Mouse (Mus musculus): ENCODE results near the gene Fstl1. TPM values are rescaled to one million over a fixed set of nuclear protein-coding genes. Genes with fewer than 3 reads are reported as not detected.

Fstl1 gene
- polyA plus RNA-seq, 1 experiment = 53.1 TPM

- H3K9ac ChIP-seq (ENCODE audit: low read depth, poor library complexity, severe bottlenecking) = no peak overlapping the region
- H3K9me3 ChIP-seq (replicated peaks; ENCODE audit: control insufficient read depth, insufficient read depth, low read length, poor library complexity, severe bottlenecking) = no peaks in the 10 kb centered on the region
- H3K36me3 ChIP-seq (ENCODE audit: control insufficient read depth, insufficient read depth, low read length, poor library complexity, severe bottlenecking) = no peaks in the 10 kb centered on the region
- H3K4me1 ChIP-seq (ENCODE audit: control insufficient read depth, insufficient read depth, low read length) = peaks cover 4% of the 10 kb centered on the region
- H3K27ac ChIP-seq (ENCODE audit: insufficient read depth, low read length) = no peak overlapping the region
- no peak overlapping the region for H3K4me3 ChIP-seq (ENCODE audit: low read depth, low read length)
- TF ChIP-seq CTCF (IDR thresholded peaks at IDR 0.05; ENCODE audit: low read depth, low read length) = no peak
- TF ChIP-seq EP300 (IDR thresholded peaks at IDR 0.05; ENCODE audit: insufficient read depth, low read depth, low read length) = no peak
- no peaks in the 10 kb centered on the region for H3K27me3 ChIP-seq (ENCODE audit: control insufficient read depth, insufficient read depth, low read length, poor library complexity, severe bottlenecking)
Measured at GRCm38 (mm10) chr16:37808866-37809622, 32.4 kb downstream of the Fstl1 start.

- Histone ChIP-seq H3K4me3 (ENCODE audit: low read depth, low read length) (no peak overlapping the region), H3K4me1 (ENCODE audit: control insufficient read depth, insufficient read depth, low read length) (peaks cover 4% of the 10 kb centered on the region), H3K9ac (ENCODE audit: low read depth, poor library complexity, severe bottlenecking) (no peak overlapping the region), H3K9me3 (replicated peaks; ENCODE audit: control insufficient read depth, insufficient read depth, low read length, poor library complexity, severe bottlenecking) (no peaks in the 10 kb centered on the region), H3K27ac (ENCODE audit: insufficient read depth, low read length) (no peak overlapping the region), H3K36me3 (ENCODE audit: control insufficient read depth, insufficient read depth, low read length, poor library complexity, severe bottlenecking) (no peaks in the 10 kb centered on the region), H3K27me3 (ENCODE audit: control insufficient read depth, insufficient read depth, low read length, poor library complexity, severe bottlenecking) (no peaks in the 10 kb centered on the region)
- TF ChIP-seq CTCF (IDR thresholded peaks at IDR 0.05; ENCODE audit: low read depth, low read length) = no peak
- no peak for TF ChIP-seq EP300 (IDR thresholded peaks at IDR 0.05; ENCODE audit: insufficient read depth, low read depth, low read length)
- TF ChIP-seq POLR2A (IDR thresholded peaks at IDR 0.05; ENCODE audit: insufficient read depth, low read length) = no peak
Measured at GRCm38 (mm10) chr16:37809623-37809992, 32.9 kb downstream of the Fstl1 start.

- no peaks in the 10 kb centered on the region for H3K9me3 ChIP-seq (replicated peaks; ENCODE audit: control insufficient read depth, insufficient read depth, low read length, poor library complexity, severe bottlenecking)
- TF ChIP-seq EP300 (IDR thresholded peaks at IDR 0.05; ENCODE audit: insufficient read depth, low read depth, low read length) (no peak), CTCF (IDR thresholded peaks at IDR 0.05; ENCODE audit: low read depth, low read length) (no peak), POLR2A (IDR thresholded peaks at IDR 0.05; ENCODE audit: insufficient read depth, low read length) (no peak)
- H3K27ac ChIP-seq (ENCODE audit: insufficient read depth, low read length) = no peak overlapping the region
- H3K36me3 ChIP-seq (ENCODE audit: control insufficient read depth, insufficient read depth, low read length, poor library complexity, severe bottlenecking) = no peaks in the 10 kb centered on the region
- no peak overlapping the region for H3K9ac ChIP-seq (ENCODE audit: low read depth, poor library complexity, severe bottlenecking)
- no peak overlapping the region for H3K4me3 ChIP-seq (ENCODE audit: low read depth, low read length)
- no peaks in the 10 kb centered on the region for H3K27me3 ChIP-seq (ENCODE audit: control insufficient read depth, insufficient read depth, low read length, poor library complexity, severe bottlenecking)
- H3K4me1 ChIP-seq (ENCODE audit: control insufficient read depth, insufficient read depth, low read length) = peaks cover 4% of the 10 kb centered on the region
Measured at GRCm38 (mm10) chr16:37811874-37812273, 35.2 kb downstream of the Fstl1 start.

- no peaks in the 10 kb centered on the region; the same call in 1 of the 2 replicates for H3K36me3 ChIP-seq (ENCODE audit: control insufficient read depth, insufficient read depth, low read length, poor library complexity, severe bottlenecking)
- H3K27me3 ChIP-seq (ENCODE audit: control insufficient read depth, insufficient read depth, low read length, poor library complexity, severe bottlenecking) = no peaks in the 10 kb centered on the region
Measured at GRCm38 (mm10) chr16:37812474-37812886, 35.8 kb downstream of the Fstl1 start.

GRCm38 (mm10) chr16:37813691-37814382 lies 37.2 kb downstream of the Fstl1 start:
- Histone ChIP-seq H3K27ac (ENCODE audit: insufficient read depth, low read length) (no peak overlapping the region), H3K27me3 (ENCODE audit: control insufficient read depth, insufficient read depth, low read length, poor library complexity, severe bottlenecking) (no peaks in the 10 kb centered on the region), H3K4me1 (ENCODE audit: control insufficient read depth, insufficient read depth, low read length) (peaks cover 4% of the 10 kb centered on the region), H3K9ac (ENCODE audit: low read depth, poor library complexity, severe bottlenecking) (no peak overlapping the region), H3K36me3 (ENCODE audit: control insufficient read depth, insufficient read depth, low read length, poor library complexity, severe bottlenecking) (no peaks in the 10 kb centered on the region; the same call in 1 of the 2 replicates), H3K9me3 (replicated peaks; ENCODE audit: control insufficient read depth, insufficient read depth, low read length, poor library complexity, severe bottlenecking) (no peaks in the 10 kb centered on the region), H3K4me3 (ENCODE audit: low read depth, low read length) (no peak overlapping the region)
- TF ChIP-seq EP300 (IDR thresholded peaks at IDR 0.05; ENCODE audit: insufficient read depth, low read depth, low read length) (no peak), CTCF (IDR thresholded peaks at IDR 0.05; ENCODE audit: low read depth, low read length) (no peak), POLR2A (IDR thresholded peaks at IDR 0.05; ENCODE audit: insufficient read depth, low read length) (no peak)

More at GRCm38 (mm10) chr16:37812474-37812886, 35.8 kb downstream of the Fstl1 start:
- no peak overlapping the region for H3K27ac ChIP-seq (ENCODE audit: insufficient read depth, low read length)
- no peak overlapping the region for H3K4me3 ChIP-seq (ENCODE audit: low read depth, low read length)
- TF ChIP-seq POLR2A (IDR thresholded peaks at IDR 0.05; ENCODE audit: insufficient read depth, low read length) (no peak), EP300 (IDR thresholded peaks at IDR 0.05; ENCODE audit: insufficient read depth, low read depth, low read length) (no peak), CTCF (IDR thresholded peaks at IDR 0.05; ENCODE audit: low read depth, low read length) (no peak)
- H3K9ac ChIP-seq (ENCODE audit: low read depth, poor library complexity, severe bottlenecking) = no peak overlapping the region
- H3K4me1 ChIP-seq (ENCODE audit: control insufficient read depth, insufficient read depth, low read length) = peaks cover 4% of the 10 kb centered on the region
- H3K9me3 ChIP-seq (replicated peaks; ENCODE audit: control insufficient read depth, insufficient read depth, low read length, poor library complexity, severe bottlenecking) = no peaks in the 10 kb centered on the region
